Mouse (Mus musculus) neural tube, embryonic 13.5 days (tissue): ENCODE measurements around the gene Spint1. TPM values are rescaled to one million over a fixed set of nuclear protein-coding genes. Genes with fewer than 3 reads are reported as not detected.

Source experiments
- ATAC-seq: fragments of 200-750 bp; cut with Nextera tagmentation; 2 replicates; pipeline ENCODE4 v1.8.0; 2017; ENCODE audit warnings: low read depth, mild to moderate bottlenecking, moderate TSS enrichment, moderate library complexity
- H3K27ac ChIP-seq: fragments of 300-500 bp; sonication (generic); replicated peaks from 2 replicates; pipeline ENCODE4 v1.5.1; 2015; ENCODE audit warnings: moderate library complexity, mild to moderate bottlenecking, inconsistent platforms
- H3K27me3 ChIP-seq: fragments of 300-500 bp; sonication (generic); 2 replicates; pipeline ENCODE4 v1.6.1; 2015; ENCODE audit warnings: mild to moderate bottlenecking, inconsistent platforms
- H3K36me3 ChIP-seq: fragments of 300-500 bp; sonication (generic); 2 replicates; pipeline ENCODE4 v1.6.1; 2015; ENCODE audit warnings: mild to moderate bottlenecking, inconsistent platforms
- H3K4me1 ChIP-seq: fragments of 300-500 bp; sonication (generic); replicated peaks from 2 replicates; pipeline ENCODE4 v1.6.1; 2015; ENCODE audit warnings: inconsistent platforms
- H3K4me2 ChIP-seq: fragments of 300-500 bp; sonication (generic); 2 replicates; pipeline ENCODE4 v1.6.1; 2015; ENCODE audit warnings: inconsistent platforms, mild to moderate bottlenecking, moderate library complexity
- H3K4me3 ChIP-seq: fragments of 300-500 bp; sonication (generic); 2 replicates; pipeline ENCODE4 v1.5.1; 2015; ENCODE audit warnings: mild to moderate bottlenecking, inconsistent platforms
- H3K9ac ChIP-seq: fragments of 300-500 bp; sonication (generic); 2 replicates; pipeline ENCODE4 v1.6.1; 2015; ENCODE audit warnings: moderate library complexity, mild to moderate bottlenecking, inconsistent platforms
- H3K9me3 ChIP-seq: fragments of 300-500 bp; sonication (generic); 2 replicates; pipeline ENCODE4 v1.6.1; 2016; ENCODE audit warnings: inconsistent platforms
- WGBS: fragments of 180-500 bp; shearing (Covaris S2); methylation state at CpG from one replicate; pipeline ENCODE4 v1.1.7; 2015; 5-methylcytosine and 5-hydroxymethylcytosine counted together
- polyA plus RNA-seq: library from polyadenylated mRNA; unstranded; fragments of >200 nt; fragmentation: Nextera tagmentation; extraction: Ambion mirVana; gene quantifications from 2 replicates; pipeline ENCODE4 v1.2.1, GENCODE M21; 2015

The Spint1 gene
- polyA plus RNA-seq, 1 experiment from 2014 or later, result 0.32 TPM

DNA sequence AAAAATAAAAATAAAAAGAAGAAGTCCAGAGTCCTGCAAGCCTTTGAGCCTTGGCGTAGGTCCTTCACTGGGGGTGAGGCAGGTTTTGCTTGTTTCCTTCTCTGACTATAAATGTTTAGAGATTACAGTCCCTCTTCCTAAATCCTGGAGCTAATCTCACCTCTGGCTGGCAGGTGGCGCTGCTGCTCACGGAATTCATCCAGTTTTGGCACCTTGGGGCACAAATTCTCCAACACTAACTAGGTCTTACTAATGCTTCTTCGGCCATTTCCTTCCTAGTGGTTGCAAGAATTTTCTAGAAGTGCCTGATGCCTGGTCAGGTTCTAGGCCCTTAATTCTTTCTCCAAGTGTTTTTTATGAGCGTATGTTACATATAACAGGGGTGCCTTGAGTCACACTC, 61.2 kb downstream of the Spint1 start:
- Histone ChIP-seq H3K9ac (no peak overlapping the region), H3K27me3 (no peaks in the 10 kb centered on the region), H3K9me3 (no peaks in the 10 kb centered on the region), H3K27ac (no peak overlapping the region), H3K36me3 (peaks cover 56% of the 10 kb centered on the region), H3K4me2 (no peak overlapping the region), H3K4me1 (peaks cover 24% of the 10 kb centered on the region), H3K4me3 (no peak overlapping the region)
- WGBS, result 47% methylated on average over 5 of the region's 5 CpGs
- no peak for ATAC-seq

DNA sequence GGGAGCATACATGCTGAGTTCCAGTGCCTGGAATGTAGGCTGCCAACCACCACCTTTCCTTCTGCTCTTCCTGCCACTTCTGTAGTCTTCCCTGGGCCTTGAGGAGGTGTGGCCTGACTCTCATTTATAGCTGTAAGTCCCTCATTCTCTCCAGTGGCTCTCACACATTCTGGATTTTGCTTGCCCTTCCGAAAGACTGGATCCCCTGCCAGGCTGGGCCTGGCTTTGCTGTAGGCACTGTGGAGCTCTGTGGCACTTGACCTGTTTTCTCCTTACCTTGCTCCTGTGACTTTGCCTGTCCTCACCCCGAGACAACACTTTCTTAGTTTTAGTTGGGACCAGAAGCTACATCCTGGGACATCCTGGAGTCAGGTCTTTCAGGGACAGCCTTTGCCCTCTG, 61.7 kb downstream of the Spint1 start:
- no peak overlapping the region for H3K4me3 ChIP-seq

More for the DNA sequence above, 61.7 kb downstream of the Spint1 start:
- no peak for ATAC-seq
- WGBS, result 90% methylated on average over 2 of the region's 2 CpGs
- peaks cover 50% of the 10 kb centered on the region for H3K36me3 ChIP-seq
- no peaks in the 10 kb centered on the region for H3K27me3 ChIP-seq
- H3K4me2 ChIP-seq, result no peak overlapping the region
- H3K27ac ChIP-seq, result no peak overlapping the region
- no peak overlapping the region for H3K9ac ChIP-seq
- H3K4me1 ChIP-seq, result peaks cover 24% of the 10 kb centered on the region
- no peaks in the 10 kb centered on the region for H3K9me3 ChIP-seq

Other genes starting within 250 kb of the Spint1 start
- gene Ccdc32, start 208.0 kb upstream of the Spint1 start, polyA plus RNA-seq, result 36.6 and 37.4 TPM in 2 replicates
- gene Rpusd2, start 202.6 kb upstream of the Spint1 start, polyA plus RNA-seq, result 4.2 and 5.9 TPM in 2 replicates
- gene Knl1, start 190.2 kb upstream of the Spint1 start, polyA plus RNA-seq, result 7.6 and 9.9 TPM in 2 replicates
- gene Rad51, start 124.6 kb upstream of the Spint1 start, polyA plus RNA-seq, result 8.3 and 10.5 TPM in 2 replicates
- gene Rmdn3, start 80.3 kb upstream of the Spint1 start, polyA plus RNA-seq, result 42.3 and 43.9 TPM in 2 replicates
- gene Gchfr, start 69.6 kb upstream of the Spint1 start, polyA plus RNA-seq, result 1.2 and 2.3 TPM in 2 replicates
- gene Gm14137, start 62.9 kb upstream of the Spint1 start, polyA plus RNA-seq, result 0.50 and 0.66 TPM in 2 replicates
- 54.8 and 58.9 TPM in 2 replicates for gene Zfyve19, start 28.7 kb upstream of the Spint1 start, polyA plus RNA-seq
- 20.4 and 24.4 TPM in 2 replicates for gene Dnajc17, start 28.6 kb upstream of the Spint1 start, polyA plus RNA-seq
- not detected in 2 replicates for gene Ppp1r14d, start 7.5 kb upstream of the Spint1 start, polyA plus RNA-seq
- gene Rhov, start 33.9 kb downstream of the Spint1 start, polyA plus RNA-seq, result 18.3 and 19.1 TPM in 2 replicates
- gene Vps18, start 51.4 kb downstream of the Spint1 start, polyA plus RNA-seq, result 23.9 and 24.2 TPM in 2 replicates
- 4.9 and 5.3 TPM in 2 replicates for gene Dll4, start 88.4 kb downstream of the Spint1 start, polyA plus RNA-seq
- 6.2 TPM in 2 replicates for gene Chac1, start 113.9 kb downstream of the Spint1 start, polyA plus RNA-seq
- gene Ino80, start 240.3 kb downstream of the Spint1 start, polyA plus RNA-seq, result 3.1 and 3.2 TPM in 2 replicates